Mouse (Mus musculus): ENCODE measurements around the gene Btbd17. TPM values are rescaled to one million over a fixed set of nuclear protein-coding genes. Genes with fewer than 3 reads are reported as not detected.

Btbd17 gene
- polyA plus RNA-seq, 1 experiment from 2014 or later = not detected

DNA sequence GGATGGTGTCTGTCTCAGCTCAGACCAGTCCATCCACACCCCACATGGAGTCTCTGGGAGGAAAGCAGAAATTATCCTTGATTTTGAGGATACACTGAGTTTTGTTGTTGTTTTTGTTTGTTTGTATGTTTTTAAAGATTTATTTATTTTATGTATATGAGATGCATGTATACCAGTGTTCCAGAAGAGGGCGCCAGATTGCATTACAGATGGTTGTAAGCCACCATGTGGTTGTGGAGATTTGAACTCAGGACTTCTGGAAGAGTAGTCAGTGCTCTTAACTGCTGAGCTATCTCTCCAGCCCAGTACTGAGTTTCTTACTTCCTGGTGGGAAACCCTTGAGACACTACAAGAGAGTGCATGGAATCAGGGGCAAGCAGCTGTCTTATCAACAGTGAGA is 13.6 kb upstream of the Btbd17 start:
- Histone ChIP-seq H3K36me3 (ENCODE audit: control insufficient read depth, insufficient read depth) (no peaks in the 10 kb centered on the region), H3K4me1 (ENCODE audit: control insufficient read depth, insufficient read depth, low read length) (peaks cover 3% of the 10 kb centered on the region; the same call in 1 of the 2 replicates), H3K27ac (ENCODE audit: low read length) (no peak overlapping the region), H3K27me3 (ENCODE audit: control insufficient read depth, insufficient read depth, low read length) (no peaks in the 10 kb centered on the region), H3K4me3 (ENCODE audit: low read length) (no peak overlapping the region), H3K4me2 (ENCODE audit: low read depth, low read length) (no peak overlapping the region), H3K9me3 (replicated peaks; ENCODE audit: control insufficient read depth, low read length) (no peaks in the 10 kb centered on the region), H3K9ac (ENCODE audit: low read length) (no peak overlapping the region)
- ATAC-seq (replicated peaks; ENCODE audit: extremely low read depth, insufficient read depth, low FRiP score) = no peak
- 84% methylated on average over 1 of the region's 1 CpGs for WGBS

DNA sequence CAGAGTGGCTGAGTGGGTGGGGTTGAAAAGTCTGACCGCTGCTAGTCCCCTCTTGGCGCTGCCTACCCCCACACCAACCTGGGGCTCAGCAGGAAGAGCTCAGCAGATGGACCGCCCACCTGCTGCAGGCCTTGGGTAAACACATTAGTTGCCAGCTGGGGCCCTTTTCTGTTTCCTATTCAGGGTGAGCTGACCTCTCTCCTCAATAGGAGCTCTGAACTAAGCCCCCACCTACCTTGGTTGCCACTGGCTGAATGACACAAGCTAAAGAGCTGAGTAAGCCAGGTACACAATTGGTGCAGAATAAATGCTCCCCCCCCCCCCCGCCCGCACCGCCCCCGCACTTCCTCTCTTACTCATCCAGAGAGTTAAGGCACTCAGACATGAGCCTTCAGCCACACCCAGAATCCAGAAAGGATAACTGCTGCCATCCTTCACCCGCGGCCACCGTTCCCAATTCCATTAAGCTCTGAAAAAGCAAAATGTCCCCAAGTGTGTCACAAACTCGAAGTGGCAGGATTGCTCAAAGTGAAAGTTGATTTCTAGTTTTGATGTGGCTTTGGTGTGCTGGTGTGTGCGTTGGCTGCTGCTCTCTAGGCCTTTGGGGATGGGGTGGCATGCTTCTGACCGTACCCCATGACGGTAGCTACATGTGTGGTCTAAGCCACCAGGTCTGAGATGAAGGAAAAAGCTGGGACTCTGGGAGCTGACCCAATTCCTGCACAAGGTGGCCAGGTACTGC is 12.1 kb upstream of the Btbd17 start:
- Histone ChIP-seq H3K27ac (ENCODE audit: low read length) (no peak overlapping the region), H3K27me3 (ENCODE audit: control insufficient read depth, insufficient read depth, low read length) (no peaks in the 10 kb centered on the region), H3K4me2 (ENCODE audit: low read depth, low read length) (no peak overlapping the region), H3K9ac (ENCODE audit: low read length) (no peak overlapping the region), H3K36me3 (ENCODE audit: control insufficient read depth, insufficient read depth) (no peaks in the 10 kb centered on the region), H3K9me3 (replicated peaks; ENCODE audit: control insufficient read depth, low read length) (no peaks in the 10 kb centered on the region), H3K4me3 (ENCODE audit: low read length) (no peak overlapping the region), H3K4me1 (ENCODE audit: control insufficient read depth, insufficient read depth, low read length) (0 out of 2 replicates have a peak, but pooled peaks cover under 1% of the 10 kb centered on the region)
- no peak for ATAC-seq (replicated peaks; ENCODE audit: extremely low read depth, insufficient read depth, low FRiP score)
- 37% methylated on average over 14 of the region's 14 CpGs for WGBS

DNA sequence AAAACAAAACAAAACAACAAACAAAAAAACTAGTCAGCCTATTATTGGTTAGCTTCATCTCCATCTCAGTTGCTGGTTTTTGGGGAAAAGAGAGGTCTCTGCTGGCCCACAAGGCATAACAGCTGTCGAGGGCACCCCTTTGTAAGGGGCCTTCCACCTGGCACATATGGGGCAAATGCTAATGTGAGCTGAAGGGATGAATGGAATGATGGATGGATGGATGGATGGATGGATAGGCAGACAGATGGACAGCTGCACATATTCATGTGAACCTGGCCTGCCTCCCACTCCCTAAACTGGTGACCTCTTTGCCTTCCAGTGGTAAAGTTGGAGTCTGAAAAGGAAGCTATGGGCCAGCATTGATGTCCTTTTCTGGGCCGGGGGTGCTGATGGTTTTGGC is 11.3 kb upstream of the Btbd17 start:
- H3K9ac ChIP-seq (ENCODE audit: low read length) = no peak overlapping the region
- H3K4me3 ChIP-seq (ENCODE audit: low read length) = no peak overlapping the region
- H3K4me1 ChIP-seq (ENCODE audit: control insufficient read depth, insufficient read depth, low read length) = no peaks in the 10 kb centered on the region
- H3K36me3 ChIP-seq (ENCODE audit: control insufficient read depth, insufficient read depth) = no peaks in the 10 kb centered on the region
- WGBS = 74% methylated on average over 2 of the region's 2 CpGs
- H3K27me3 ChIP-seq (ENCODE audit: control insufficient read depth, insufficient read depth, low read length) = no peaks in the 10 kb centered on the region
- no peak overlapping the region for H3K4me2 ChIP-seq (ENCODE audit: low read depth, low read length)
- H3K27ac ChIP-seq (ENCODE audit: low read length) = no peak overlapping the region
- no peaks in the 10 kb centered on the region for H3K9me3 ChIP-seq (replicated peaks; ENCODE audit: control insufficient read depth, low read length)
- ATAC-seq (replicated peaks; ENCODE audit: extremely low read depth, insufficient read depth, low FRiP score) = no peak

DNA sequence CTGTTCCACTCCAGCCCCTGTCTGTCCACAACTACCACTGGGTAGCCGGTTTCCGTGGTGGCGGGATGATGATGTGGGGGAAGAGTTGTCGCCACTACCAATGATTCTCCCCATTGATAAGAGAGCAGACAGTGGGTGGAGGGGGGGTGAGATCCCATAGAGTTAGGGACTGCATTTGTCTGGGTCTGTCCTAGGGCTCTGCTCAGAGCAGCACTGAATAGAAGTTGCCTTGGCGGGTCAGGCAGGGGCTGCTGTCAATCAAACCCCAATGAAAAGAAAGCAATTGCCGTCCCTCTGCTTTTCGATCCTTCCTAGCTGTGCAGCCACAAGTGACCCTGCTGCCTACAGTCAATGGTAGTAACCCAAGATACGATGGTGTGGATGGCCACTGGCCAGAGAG is 8.2 kb upstream of the Btbd17 start:
- Histone ChIP-seq H3K27me3 (ENCODE audit: control insufficient read depth, insufficient read depth, low read length) (no peaks in the 10 kb centered on the region), H3K4me1 (ENCODE audit: control insufficient read depth, insufficient read depth, low read length) (no peaks in the 10 kb centered on the region), H3K9ac (ENCODE audit: low read length) (no peak overlapping the region), H3K36me3 (ENCODE audit: control insufficient read depth, insufficient read depth) (no peaks in the 10 kb centered on the region), H3K4me3 (ENCODE audit: low read length) (no peak overlapping the region), H3K27ac (ENCODE audit: low read length) (no peak overlapping the region), H3K9me3 (replicated peaks; ENCODE audit: control insufficient read depth, low read length) (no peaks in the 10 kb centered on the region), H3K4me2 (ENCODE audit: low read depth, low read length) (no peak overlapping the region)
- no peak for ATAC-seq (replicated peaks; ENCODE audit: extremely low read depth, insufficient read depth, low FRiP score)
- WGBS = 49% methylated on average over 8 of the region's 8 CpGs

DNA sequence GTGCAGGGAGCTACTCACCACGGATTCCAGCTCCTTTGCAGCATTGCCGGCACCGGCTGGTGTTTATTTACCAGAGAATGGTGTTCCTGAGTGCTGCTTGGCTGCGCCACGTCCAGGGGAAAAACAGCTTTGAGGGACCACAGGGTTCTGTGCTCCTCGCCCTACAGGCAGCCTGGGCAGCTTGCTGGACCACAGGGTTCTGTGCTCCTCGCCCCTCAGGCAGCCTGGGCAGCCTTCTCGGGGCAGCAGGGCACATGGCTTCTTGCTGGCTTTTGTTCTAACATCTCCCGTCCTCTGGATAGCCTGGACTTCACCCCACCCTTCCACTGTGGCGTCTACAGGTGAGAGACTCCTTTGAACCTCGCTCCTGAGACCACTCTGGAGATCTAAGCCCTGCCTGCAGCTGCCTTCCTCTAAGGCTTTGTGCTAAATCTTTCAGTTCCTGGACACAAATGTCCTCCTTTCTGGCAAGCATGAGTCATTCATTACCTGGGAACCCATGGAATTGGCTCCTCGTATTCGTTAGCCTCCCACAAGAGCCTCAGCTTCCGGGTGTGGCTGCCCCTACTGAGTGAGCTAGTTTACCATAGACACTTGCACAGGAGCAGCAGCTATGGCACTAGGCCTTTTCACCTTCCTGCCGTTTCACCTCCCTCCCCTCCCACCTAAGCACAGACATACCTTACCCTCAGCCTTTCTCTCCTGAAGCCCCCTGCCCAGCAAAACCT is 7.0 kb upstream of the Btbd17 start:
- WGBS = 55% methylated on average over 15 of the region's 15 CpGs
- Histone ChIP-seq H3K4me3 (ENCODE audit: low read length) (no peak overlapping the region), H3K36me3 (ENCODE audit: control insufficient read depth, insufficient read depth) (no peaks in the 10 kb centered on the region), H3K9ac (ENCODE audit: low read length) (no peak overlapping the region), H3K4me2 (ENCODE audit: low read depth, low read length) (no peak overlapping the region), H3K9me3 (replicated peaks; ENCODE audit: control insufficient read depth, low read length) (no peaks in the 10 kb centered on the region), H3K4me1 (ENCODE audit: control insufficient read depth, insufficient read depth, low read length) (no peaks in the 10 kb centered on the region), H3K27ac (ENCODE audit: low read length) (no peak overlapping the region), H3K27me3 (ENCODE audit: control insufficient read depth, insufficient read depth, low read length) (no peaks in the 10 kb centered on the region)
- no peak for ATAC-seq (replicated peaks; ENCODE audit: extremely low read depth, insufficient read depth, low FRiP score)

DNA sequence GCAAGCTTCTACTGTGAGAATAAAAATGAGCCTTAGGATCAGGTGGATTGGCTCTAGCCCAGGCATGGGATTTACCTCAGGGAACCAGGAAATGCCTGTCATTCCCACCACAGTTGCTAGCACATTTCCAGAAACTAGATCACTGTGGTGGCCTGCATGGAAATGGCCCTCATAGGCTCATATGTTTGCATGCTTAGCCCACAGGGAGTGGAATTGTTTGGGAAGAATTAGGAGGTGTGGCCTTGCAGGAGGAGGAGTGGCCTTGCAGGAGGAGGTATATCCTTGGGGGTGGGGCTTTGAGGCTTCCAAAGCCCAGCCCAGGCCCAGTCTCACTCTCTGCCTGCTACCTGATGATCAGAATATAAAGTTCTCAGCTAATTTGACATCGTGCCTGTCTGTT is 6.2 kb upstream of the Btbd17 start:
- Histone ChIP-seq H3K4me3 (ENCODE audit: low read length) (no peak overlapping the region), H3K4me2 (ENCODE audit: low read depth, low read length) (no peak overlapping the region), H3K9me3 (replicated peaks; ENCODE audit: control insufficient read depth, low read length) (no peaks in the 10 kb centered on the region), H3K27ac (ENCODE audit: low read length) (no peak overlapping the region), H3K27me3 (ENCODE audit: control insufficient read depth, insufficient read depth, low read length) (no peaks in the 10 kb centered on the region), H3K36me3 (ENCODE audit: control insufficient read depth, insufficient read depth) (no peaks in the 10 kb centered on the region), H3K4me1 (ENCODE audit: control insufficient read depth, insufficient read depth, low read length) (no peaks in the 10 kb centered on the region), H3K9ac (ENCODE audit: low read length) (no peak overlapping the region)
- WGBS = 90% methylated on average over 1 of the region's 1 CpGs
- ATAC-seq (replicated peaks; ENCODE audit: extremely low read depth, insufficient read depth, low FRiP score) = no peak

DNA sequence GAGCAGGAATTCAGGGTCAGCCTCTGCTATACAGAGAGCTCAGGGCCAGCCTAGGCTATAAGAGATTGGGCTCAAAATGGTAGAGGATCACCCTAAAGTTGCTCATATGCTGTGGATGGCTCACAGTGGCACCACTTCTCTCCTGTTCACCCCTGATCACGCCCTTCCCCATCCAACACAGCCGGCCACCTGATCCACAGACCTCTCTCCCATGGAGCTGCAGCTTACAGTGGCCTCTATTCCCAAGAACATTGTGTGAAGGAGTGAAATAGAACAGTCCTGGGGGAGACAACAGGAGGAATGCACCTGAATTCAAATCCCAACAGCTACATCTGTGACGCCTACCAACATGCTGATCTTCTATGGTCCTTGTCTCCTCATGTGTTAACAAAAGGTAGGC is 2.9 kb upstream of the Btbd17 start, which contains the start of gene Gpr142:
TSS of gene Gpr142 (plus strand) at position 301 of the 400 bp plus-strand sequence.
- Histone ChIP-seq H3K36me3 (ENCODE audit: control insufficient read depth, insufficient read depth) (no peaks in the 10 kb centered on the region), H3K27ac (ENCODE audit: low read length) (no peak within 1 kb of the TSS), H3K9ac (ENCODE audit: low read length) (no peak within 1 kb of the TSS), H3K27me3 (ENCODE audit: control insufficient read depth, insufficient read depth, low read length) (peaks cover 7% of the 10 kb centered on the region), H3K4me2 (ENCODE audit: low read depth, low read length) (no peak within 1 kb of the TSS), H3K4me1 (ENCODE audit: control insufficient read depth, insufficient read depth, low read length) (peaks cover 4% of the 10 kb centered on the region), H3K4me3 (ENCODE audit: low read length) (no peak within 1 kb of the TSS), H3K9me3 (replicated peaks; ENCODE audit: control insufficient read depth, low read length) (no peaks in the 10 kb centered on the region)
- 85% methylated on average over 3 of the region's 3 CpGs for WGBS
- no peak for ATAC-seq (replicated peaks; ENCODE audit: extremely low read depth, insufficient read depth, low FRiP score)

DNA sequence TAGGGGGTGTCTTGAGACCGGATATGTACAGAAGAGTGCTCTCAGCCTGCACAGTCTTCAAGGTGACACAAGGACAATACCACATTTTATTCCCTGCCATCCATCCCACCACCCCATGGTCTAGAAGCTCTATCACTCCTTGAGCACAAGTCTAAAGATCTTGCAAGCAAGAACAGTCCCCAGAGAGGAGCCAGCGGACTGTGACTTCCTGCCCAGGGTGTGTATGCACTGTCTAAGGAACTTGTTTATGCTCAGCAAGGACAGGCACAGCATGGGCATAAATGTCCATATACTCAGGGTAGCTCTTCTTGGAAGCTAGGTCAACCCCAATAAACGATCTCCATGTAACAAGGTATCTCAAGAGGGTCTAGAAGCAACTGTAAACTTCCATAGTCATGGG is 2.2 kb upstream of the Btbd17 start:
- Histone ChIP-seq H3K4me1 (ENCODE audit: control insufficient read depth, insufficient read depth, low read length) (peaks cover 4% of the 10 kb centered on the region), H3K27me3 (ENCODE audit: control insufficient read depth, insufficient read depth, low read length) (peaks cover 13% of the 10 kb centered on the region), H3K4me2 (ENCODE audit: low read depth, low read length) (no peak overlapping the region), H3K36me3 (ENCODE audit: control insufficient read depth, insufficient read depth) (no peaks in the 10 kb centered on the region), H3K4me3 (ENCODE audit: low read length) (no peak overlapping the region), H3K9me3 (replicated peaks; ENCODE audit: control insufficient read depth, low read length) (no peaks in the 10 kb centered on the region), H3K9ac (ENCODE audit: low read length) (no peak overlapping the region), H3K27ac (ENCODE audit: low read length) (no peak overlapping the region)
- ATAC-seq (replicated peaks; ENCODE audit: extremely low read depth, insufficient read depth, low FRiP score) = no peak
- WGBS = 69% methylated on average over 3 of the region's 3 CpGs

DNA sequence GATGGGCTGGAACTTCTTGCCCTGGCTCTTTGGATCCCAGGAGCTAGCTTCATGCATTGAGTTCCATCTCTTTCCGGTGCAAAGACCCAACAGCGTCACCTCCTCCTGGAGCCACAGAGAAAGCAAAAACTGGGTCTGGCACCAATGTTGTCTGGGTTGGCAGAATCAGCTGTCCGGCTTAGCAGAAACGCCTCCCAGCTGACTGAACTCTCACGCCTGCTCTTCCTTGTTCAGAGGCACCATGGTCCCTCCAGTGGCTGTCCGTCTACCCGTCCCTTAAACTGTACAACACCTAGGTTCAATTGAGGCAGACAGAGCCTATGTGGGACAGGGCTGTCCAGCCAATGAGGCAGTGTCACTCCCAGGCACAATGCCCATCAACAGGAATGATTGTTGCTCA is 1.4 kb upstream of the Btbd17 start:
- Histone ChIP-seq H3K4me2 (ENCODE audit: low read depth, low read length) (no peak overlapping the region), H3K36me3 (ENCODE audit: control insufficient read depth, insufficient read depth) (no peaks in the 10 kb centered on the region), H3K4me1 (ENCODE audit: control insufficient read depth, insufficient read depth, low read length) (peaks cover 5% of the 10 kb centered on the region), H3K4me3 (ENCODE audit: low read length) (no peak overlapping the region), H3K27ac (ENCODE audit: low read length) (no peak overlapping the region), H3K27me3 (ENCODE audit: control insufficient read depth, insufficient read depth, low read length) (peaks cover 21% of the 10 kb centered on the region), H3K9me3 (replicated peaks; ENCODE audit: control insufficient read depth, low read length) (no peaks in the 10 kb centered on the region), H3K9ac (ENCODE audit: low read length) (no peak overlapping the region)
- WGBS = 81% methylated on average over 7 of the region's 7 CpGs
- ATAC-seq (replicated peaks; ENCODE audit: extremely low read depth, insufficient read depth, low FRiP score) = no peak

Measured in heart, embryonic 16.5 days (tissue).